Mouse (Mus musculus) lung, embryonic 16.5 days (tissue): ENCODE measurements around the gene Cyp27b1. TPM values are rescaled to one million over a fixed set of nuclear protein-coding genes. Genes with fewer than 3 reads are reported as not detected.

Source experiments
- ATAC-seq: fragments of 200-750 bp; cut with Nextera tagmentation; 2 replicates; pipeline ENCODE4 v1.8.0; 2017; ENCODE audit warnings: low read depth, mild to moderate bottlenecking, moderate library complexity
- H3K27ac ChIP-seq: fragments of 300-500 bp; sonication (generic); 2 replicates; pipeline ENCODE4 v1.5.1; 2014; ENCODE audit warnings: mild to moderate bottlenecking, control low read depth, low read length
- H3K27me3 ChIP-seq: fragments of 300-500 bp; sonication (generic); 2 replicates; pipeline ENCODE4 v1.6.1; 2014; ENCODE audit warnings: low read depth, low read length, mixed read lengths; ENCODE audit not compliant: control insufficient read depth, insufficient read depth
- H3K36me3 ChIP-seq: fragments of 300-500 bp; sonication (generic); 2 replicates; pipeline ENCODE4 v1.6.1; 2014; ENCODE audit warnings: low read length; ENCODE audit not compliant: control insufficient read depth, insufficient read depth
- H3K4me1 ChIP-seq: fragments of 300-500 bp; sonication (generic); replicated peaks from 2 replicates; pipeline ENCODE4 v1.6.1; 2014; ENCODE audit warnings: low read length, mixed read lengths; ENCODE audit not compliant: control insufficient read depth, insufficient read depth
- H3K4me2 ChIP-seq: fragments of 300-500 bp; sonication (generic); 2 replicates; pipeline ENCODE4 v1.6.1; 2014; ENCODE audit warnings: low read depth, low read length, control low read depth
- H3K4me3 ChIP-seq: fragments of 300-500 bp; sonication (generic); 2 replicates; pipeline ENCODE4 v1.5.1; 2014; ENCODE audit warnings: mild to moderate bottlenecking, low read length, control low read depth
- H3K9ac ChIP-seq: fragments of 300-500 bp; sonication (generic); 2 replicates; pipeline ENCODE4 v1.6.1; 2014; ENCODE audit warnings: low read length, control low read depth
- H3K9me3 ChIP-seq: fragments of 300-500 bp; sonication (generic); 2 replicates; pipeline ENCODE4 v1.6.1; 2016; ENCODE audit warnings: low read length; ENCODE audit not compliant: control insufficient read depth
- WGBS: fragments of 180-500 bp; shearing (Covaris S2); extraction: QIAGEN DNeasy Blood & Tissue Kit; methylation state at CpG from one replicate; pipeline ENCODE4 v1.1.7; 2014; 5-methylcytosine and 5-hydroxymethylcytosine counted together
- polyA plus RNA-seq: library from polyadenylated mRNA; unstranded; fragments of >200 nt; fragmentation: Nextera tagmentation; extraction: Ambion mirVana; gene quantifications from 2 replicates; pipeline ENCODE4 v1.2.1, GENCODE M21; 2015

Gene Cyp27b1
- polyA plus RNA-seq, 1 experiment from 2014 or later = 0.11 TPM

- Histone ChIP-seq H3K4me2 (no peak overlapping the region; the same call in 1 of the 2 replicates), H3K27ac (no peak overlapping the region), H3K36me3 (peaks cover 2% of the 10 kb centered on the region; the same call in 1 of the 2 replicates), H3K9me3 (no peaks in the 10 kb centered on the region), H3K9ac (no peak overlapping the region), H3K27me3 (peaks cover 9% of the 10 kb centered on the region), H3K4me1 (peaks cover 10% of the 10 kb centered on the region), H3K4me3 (no peak overlapping the region)
- 90% methylated on average over 6 of the region's 6 CpGs for WGBS
- ATAC-seq = no peak
Observed at GRCm38 (mm10) chr10:127043187-127043586, 4.9 kb upstream of the Cyp27b1 start.

- peaks cover 46% of the 10 kb centered on the region for H3K27me3 ChIP-seq
Observed at GRCm38 (mm10) chr10:127048608-127049394, 751 bp downstream of the Cyp27b1 start.

GRCm38 (mm10) chr10:127049395-127050118 is 1.5 kb downstream of the Cyp27b1 start:
- Histone ChIP-seq H3K27me3 (peaks cover 46% of the 10 kb centered on the region), H3K4me2 (peak overlapping the region; percentile 34), H3K9ac (no peak overlapping the region), H3K9me3 (no peaks in the 10 kb centered on the region), H3K4me1 (peaks cover 2% of the 10 kb centered on the region; the same call in 1 of the 2 replicates), H3K4me3 (peak overlapping the region; percentile 21; the same call in 1 of the 2 replicates), H3K27ac (no peak overlapping the region), H3K36me3 (peaks cover 2% of the 10 kb centered on the region; the same call in 1 of the 2 replicates)
- ATAC-seq = peak; percentile 55; the same call in 1 of the 2 replicates
- WGBS = 3% methylated on average over 29 of the region's 29 CpGs

More at GRCm38 (mm10) chr10:127048608-127049394, 751 bp downstream of the Cyp27b1 start:
- H3K36me3 ChIP-seq = peaks cover 2% of the 10 kb centered on the region; the same call in 1 of the 2 replicates
- H3K9me3 ChIP-seq = no peaks in the 10 kb centered on the region
- H3K9ac ChIP-seq = no peak overlapping the region
- WGBS = 6% methylated on average over 35 of the region's 35 CpGs
- H3K4me2 ChIP-seq = peak overlapping the region; percentile 34
- peaks cover 2% of the 10 kb centered on the region; the same call in 1 of the 2 replicates for H3K4me1 ChIP-seq
- peak overlapping the region; percentile 21 for H3K4me3 ChIP-seq
- no peak overlapping the region for H3K27ac ChIP-seq
- no peak for ATAC-seq

GRCm38 (mm10) chr10:127050119-127050474 is 2.0 kb downstream of the Cyp27b1 start:
- Histone ChIP-seq H3K4me1 (peaks cover 2% of the 10 kb centered on the region; the same call in 1 of the 2 replicates), H3K27me3 (peaks cover 46% of the 10 kb centered on the region), H3K9me3 (no peaks in the 10 kb centered on the region), H3K36me3 (0 out of 2 replicates have a peak, but pooled peaks cover 2% of the 10 kb centered on the region), H3K27ac (no peak overlapping the region), H3K4me3 (no peak overlapping the region), H3K9ac (no peak overlapping the region), H3K4me2 (no peak overlapping the region)
- 13% methylated on average over 10 of the region's 10 CpGs for WGBS
- ATAC-seq = no peak

GRCm38 (mm10) chr10:127054646-127055045 is 6.6 kb downstream of the Cyp27b1 start:
- Histone ChIP-seq H3K4me3 (no peak overlapping the region), H3K9ac (no peak overlapping the region), H3K36me3 (peaks cover 2% of the 10 kb centered on the region; the same call in 1 of the 2 replicates), H3K27ac (no peak overlapping the region), H3K27me3 (peaks cover 27% of the 10 kb centered on the region), H3K9me3 (no peaks in the 10 kb centered on the region), H3K4me2 (no peak overlapping the region), H3K4me1 (peaks cover 10% of the 10 kb centered on the region)
- 54% methylated on average over 4 of the region's 4 CpGs for WGBS
- no peak for ATAC-seq

GRCm38 (mm10) chr10:127055406-127055805 is 7.4 kb downstream of the Cyp27b1 start:
- peaks cover 27% of the 10 kb centered on the region for H3K27me3 ChIP-seq
- no peak overlapping the region for H3K27ac ChIP-seq
- WGBS = 84% methylated on average over 8 of the region's 8 CpGs
- H3K4me2 ChIP-seq = no peak overlapping the region
- H3K36me3 ChIP-seq = peaks cover 2% of the 10 kb centered on the region; the same call in 1 of the 2 replicates
- no peak overlapping the region for H3K4me3 ChIP-seq
- H3K9ac ChIP-seq = no peak overlapping the region
- ATAC-seq = no peak
- H3K9me3 ChIP-seq = no peaks in the 10 kb centered on the region
- H3K4me1 ChIP-seq = peaks cover 13% of the 10 kb centered on the region

GRCm38 (mm10) chr10:127056490-127056889 is 8.4 kb downstream of the Cyp27b1 start:
- Histone ChIP-seq H3K27ac (no peak overlapping the region), H3K4me2 (no peak overlapping the region), H3K9me3 (no peaks in the 10 kb centered on the region), H3K4me1 (peaks cover 13% of the 10 kb centered on the region), H3K27me3 (peaks cover 16% of the 10 kb centered on the region), H3K9ac (no peak overlapping the region), H3K4me3 (no peak overlapping the region), H3K36me3 (peaks cover 2% of the 10 kb centered on the region; the same call in 1 of the 2 replicates)
- ATAC-seq = no peak
- 82% methylated on average over 20 of the region's 20 CpGs for WGBS

GRCm38 (mm10) chr10:127058161-127058560 is 10.1 kb downstream of the Cyp27b1 start:
- peak overlapping the region; percentile 99 for H3K4me2 ChIP-seq
- H3K9ac ChIP-seq = no peak overlapping the region
- H3K27me3 ChIP-seq = peaks cover 12% of the 10 kb centered on the region
- peaks cover 2% of the 10 kb centered on the region; the same call in 1 of the 2 replicates for H3K36me3 ChIP-seq
- H3K27ac ChIP-seq = no peak overlapping the region
- H3K4me1 ChIP-seq = peaks cover 13% of the 10 kb centered on the region
- WGBS = 1% methylated on average over 9 of the region's 9 CpGs
- H3K4me3 ChIP-seq = peak overlapping the region; percentile 13; the same call in 1 of the 2 replicates
- ATAC-seq = 0 out of 2 replicates have a peak, but pooled peaks have one; percentile 13
- no peaks in the 10 kb centered on the region for H3K9me3 ChIP-seq

- Histone ChIP-seq H3K36me3 (peaks cover 2% of the 10 kb centered on the region; the same call in 1 of the 2 replicates), H3K9me3 (no peaks in the 10 kb centered on the region), H3K4me2 (peak overlapping the region; percentile 99), H3K9ac (peak overlapping the region; percentile 79; the same call in 1 of the 2 replicates), H3K4me3 (peak overlapping the region; percentile 76), H3K27me3 (peaks cover 12% of the 10 kb centered on the region), H3K27ac (no peak overlapping the region), H3K4me1 (peaks cover 13% of the 10 kb centered on the region)
- no peak for ATAC-seq
- WGBS = 5% methylated on average over 8 of the region's 8 CpGs
Observed at GRCm38 (mm10) chr10:127058708-127059107, 10.7 kb downstream of the Cyp27b1 start.
